Mouse (Mus musculus): ENCODE measurements around the gene Lsm11. TPM values are rescaled to one million over a fixed set of nuclear protein-coding genes. Genes with fewer than 3 reads are reported as not detected.

The Lsm11 gene
- polyA plus RNA-seq, 1 experiment from 2014 or later = 5.2 TPM

DNA sequence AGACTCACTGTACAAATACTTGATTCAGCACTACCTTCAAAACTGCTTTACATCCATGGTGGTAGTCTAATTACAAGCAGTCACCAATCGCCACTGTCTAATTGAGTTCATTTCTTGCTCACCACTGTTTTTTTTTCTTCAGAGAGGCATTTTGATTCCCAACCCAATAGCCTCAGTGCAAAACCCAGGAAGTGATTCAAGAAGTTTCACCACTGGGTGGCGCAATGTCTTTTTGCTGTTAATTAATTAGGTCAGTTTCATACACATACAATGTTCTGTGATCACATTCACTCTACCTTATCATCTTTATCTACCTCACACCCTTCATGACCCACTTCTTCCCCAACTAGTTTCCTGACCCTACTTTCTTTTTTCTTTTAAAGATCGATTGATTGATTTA lies 14.9 kb upstream of the Lsm11 start:
- no peaks in the 10 kb centered on the region for H3K9me3 ChIP-seq (replicated peaks)
- no peaks in the 10 kb centered on the region for H3K36me3 ChIP-seq
- no peak overlapping the region for H3K4me3 ChIP-seq (replicated peaks)
- no peak for ATAC-seq (ENCODE audit: insufficient number of reproducible peaks, low FRiP score, low TSS enrichment, low read depth)
- no peak overlapping the region for H3K27ac ChIP-seq (replicated peaks)
- H3K27me3 ChIP-seq = no peaks in the 10 kb centered on the region
- H3K9ac ChIP-seq = no peak overlapping the region
- H3K4me2 ChIP-seq (replicated peaks) = no peak overlapping the region
- no peaks in the 10 kb centered on the region for H3K4me1 ChIP-seq
- WGBS = 78% methylated on average over 3 of the region's 3 CpGs

DNA sequence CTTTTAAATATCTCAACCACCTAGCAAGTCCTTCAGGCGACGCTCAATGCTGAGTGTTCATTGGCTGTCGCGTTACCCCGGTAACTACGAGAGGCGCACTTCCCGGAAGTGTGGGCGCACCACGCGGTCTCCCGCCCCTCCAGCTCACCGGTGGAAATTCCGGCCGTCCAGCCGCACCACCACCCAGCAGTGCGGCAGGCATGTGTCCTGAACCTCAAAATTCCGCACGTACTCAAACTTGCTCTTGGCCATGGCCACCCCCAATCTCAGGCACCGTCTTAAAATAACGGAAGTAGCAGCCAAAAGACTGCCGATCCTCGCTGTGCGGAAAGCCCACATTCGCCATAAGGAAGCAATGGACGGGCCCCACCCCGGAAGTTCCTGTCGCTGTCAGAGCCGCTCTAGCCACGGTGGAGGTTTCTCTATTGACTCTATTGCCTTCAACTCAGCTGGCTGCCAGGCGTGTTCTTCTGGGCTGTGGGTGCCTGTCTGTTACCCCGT lies 10.4 kb upstream of the Lsm11 start, which contains the start of gene Thg1l:
Gene Thg1l, minus strand, starts transcription at position 368 of the 501 bp plus-strand sequence.
- under 1% methylated on average over 32 of the region's 32 CpGs for WGBS
- ATAC-seq (ENCODE audit: insufficient number of reproducible peaks, low FRiP score, low TSS enrichment, low read depth) = peak; percentile 97
- Histone ChIP-seq H3K9me3 (replicated peaks) (no peaks in the 10 kb centered on the region), H3K9ac (no peak within 1 kb of the TSS), H3K36me3 (peaks cover 18% of the 10 kb centered on the region), H3K4me1 (0 out of 2 replicates have a peak, but pooled peaks cover 5% of the 10 kb centered on the region), H3K4me2 (replicated peaks) (peak within 1 kb of the TSS; percentile 59), H3K4me3 (replicated peaks) (peak within 1 kb of the TSS; percentile 66), H3K27ac (replicated peaks) (peak within 1 kb of the TSS; percentile 71; the same call in 1 of the 2 replicates), H3K27me3 (no peaks in the 10 kb centered on the region)

DNA sequence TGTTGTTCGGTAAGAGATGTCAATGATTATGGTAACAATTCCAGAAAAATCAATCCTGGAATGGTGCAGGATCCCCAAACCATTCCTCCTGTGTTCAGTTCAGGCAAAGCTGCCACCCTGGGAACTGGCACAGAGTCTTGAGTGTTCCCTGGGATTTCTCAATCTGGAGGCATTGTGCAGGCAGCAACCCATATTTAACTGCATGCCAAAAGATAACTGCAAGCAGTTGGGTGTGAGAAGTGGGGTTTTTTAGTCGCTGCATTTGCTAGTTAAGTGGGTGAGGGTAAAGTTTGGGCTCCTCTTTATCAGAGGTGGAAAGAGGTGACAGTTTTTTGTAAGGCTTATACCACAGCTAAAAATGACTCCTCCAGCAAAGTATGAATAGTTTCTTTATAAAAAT lies 2.8 kb upstream of the Lsm11 start:
- Histone ChIP-seq H3K4me2 (replicated peaks) (no peak overlapping the region), H3K27ac (replicated peaks) (no peak overlapping the region), H3K9me3 (replicated peaks) (no peaks in the 10 kb centered on the region), H3K27me3 (no peaks in the 10 kb centered on the region), H3K4me3 (replicated peaks) (no peak overlapping the region), H3K4me1 (peaks cover 16% of the 10 kb centered on the region), H3K36me3 (peaks cover 36% of the 10 kb centered on the region), H3K9ac (no peak overlapping the region)
- 86% methylated on average over 2 of the region's 2 CpGs for WGBS
- no peak for ATAC-seq (ENCODE audit: insufficient number of reproducible peaks, low FRiP score, low TSS enrichment, low read depth)

DNA sequence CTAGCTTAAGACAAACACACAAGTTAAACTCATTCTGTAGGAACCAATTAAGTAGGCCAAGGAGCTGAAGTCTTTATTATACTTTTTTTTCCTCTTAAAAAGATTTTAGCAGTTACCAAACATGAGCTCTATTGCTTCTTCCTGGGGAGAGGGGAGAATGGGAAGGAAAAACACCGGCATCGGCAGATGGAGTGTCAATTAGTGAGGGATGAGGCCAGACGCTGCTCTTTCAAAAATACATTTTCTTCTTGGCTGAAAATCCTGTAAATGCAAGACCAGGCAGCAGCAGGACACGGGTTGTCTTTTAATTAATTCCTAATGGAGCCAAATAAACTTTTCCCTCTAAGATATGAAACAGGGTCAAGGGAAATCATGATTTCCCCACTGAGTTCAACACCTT lies 2.1 kb upstream of the Lsm11 start:
- no peak overlapping the region for H3K4me2 ChIP-seq (replicated peaks)
- peaks cover 31% of the 10 kb centered on the region for H3K36me3 ChIP-seq
- no peak for ATAC-seq (ENCODE audit: insufficient number of reproducible peaks, low FRiP score, low TSS enrichment, low read depth)
- peaks cover 16% of the 10 kb centered on the region for H3K4me1 ChIP-seq
- 78% methylated on average over 4 of the region's 4 CpGs for WGBS
- no peak overlapping the region for H3K27ac ChIP-seq (replicated peaks)
- no peak overlapping the region for H3K4me3 ChIP-seq (replicated peaks)
- no peak overlapping the region for H3K9ac ChIP-seq
- H3K27me3 ChIP-seq = no peaks in the 10 kb centered on the region
- no peaks in the 10 kb centered on the region for H3K9me3 ChIP-seq (replicated peaks)

DNA sequence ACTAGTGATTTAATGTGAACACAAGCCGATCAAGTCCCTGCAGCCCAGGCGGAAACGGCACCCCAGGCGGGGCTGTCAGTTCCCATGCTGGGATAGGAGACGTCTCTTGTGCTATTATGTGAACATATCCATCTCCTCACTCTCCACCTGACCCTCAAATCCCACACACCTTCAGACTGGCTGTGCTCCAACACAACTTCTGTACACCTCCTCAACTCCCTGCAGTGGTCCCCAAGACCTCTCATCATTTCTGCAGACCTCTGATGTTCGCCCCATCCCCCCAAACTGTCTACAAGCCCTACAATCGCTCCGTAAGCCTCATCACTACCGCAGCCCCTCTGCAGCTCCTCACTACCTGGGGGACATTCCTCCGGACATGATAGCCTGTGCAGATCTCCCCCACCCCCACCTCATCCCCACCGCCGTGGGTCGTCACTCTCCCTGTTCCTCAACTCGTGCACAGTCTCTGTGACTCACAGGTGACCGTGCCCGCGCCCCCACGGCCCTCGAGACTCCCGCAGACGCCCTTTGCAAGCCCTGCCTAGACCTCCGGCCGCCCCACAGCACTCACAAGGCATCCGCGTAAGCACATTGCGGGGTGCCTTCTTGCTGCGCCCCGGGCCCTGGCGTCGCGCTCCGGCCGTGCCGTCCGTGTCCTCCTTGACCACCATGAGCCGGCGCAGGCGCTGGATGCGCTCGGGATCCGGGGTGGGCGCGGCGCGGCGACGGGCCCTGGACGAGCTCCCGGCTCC lies 668 bp downstream of the Lsm11 start:
- under 1% methylated on average over 49 of the region's 49 CpGs for WGBS
- no peaks in the 10 kb centered on the region for H3K27me3 ChIP-seq

DNA sequence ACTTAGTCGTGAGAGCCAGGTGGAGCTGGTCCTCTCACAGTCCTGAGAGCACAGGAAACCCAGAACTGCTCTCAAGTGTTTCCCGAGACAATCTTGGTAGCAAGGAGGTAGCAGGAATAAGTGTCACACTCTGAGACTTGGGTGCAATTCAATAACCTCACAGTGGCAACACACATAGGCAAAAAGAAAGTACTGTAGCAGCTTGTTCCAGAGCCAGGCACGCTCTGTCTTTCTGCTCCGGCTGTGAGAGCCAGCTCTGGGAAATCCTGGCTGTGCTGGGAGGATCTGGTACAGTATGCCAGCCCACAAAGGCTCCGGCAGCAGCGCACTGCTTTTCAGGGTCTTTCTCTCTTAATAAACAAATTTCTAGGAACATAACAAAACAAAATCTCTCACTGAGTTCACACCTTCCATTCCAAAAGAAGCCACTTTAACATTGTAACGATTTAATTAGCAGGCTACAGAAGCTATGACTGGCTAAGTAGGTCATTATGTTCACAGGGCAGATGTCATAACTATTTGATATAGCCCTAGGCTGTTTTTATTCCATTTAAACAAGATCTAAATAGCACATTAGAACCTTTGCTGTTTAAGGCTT lies 1.5 kb downstream of the Lsm11 start:
- H3K9ac ChIP-seq = no peak overlapping the region
- peaks cover 4% of the 10 kb centered on the region; the same call in 1 of the 2 replicates for H3K36me3 ChIP-seq
- H3K9me3 ChIP-seq (replicated peaks) = no peaks in the 10 kb centered on the region
- peaks cover 16% of the 10 kb centered on the region for H3K4me1 ChIP-seq
- peak overlapping the region; percentile 88 for H3K4me2 ChIP-seq (replicated peaks)
- H3K4me3 ChIP-seq (replicated peaks) = peak overlapping the region; percentile 82
- ATAC-seq (ENCODE audit: insufficient number of reproducible peaks, low FRiP score, low TSS enrichment, low read depth) = no peak
- 51% methylated on average over 7 of the region's 7 CpGs for WGBS
- H3K27ac ChIP-seq (replicated peaks) = no peak overlapping the region
- no peaks in the 10 kb centered on the region for H3K27me3 ChIP-seq

More for the DNA sequence above, 668 bp downstream of the Lsm11 start:
- H3K27ac ChIP-seq (replicated peaks) = peak overlapping the region; percentile 60; the same call in 1 of the 2 replicates
- no peaks in the 10 kb centered on the region for H3K9me3 ChIP-seq (replicated peaks)
- H3K4me1 ChIP-seq = peaks cover 16% of the 10 kb centered on the region
- peak overlapping the region; percentile 82 for H3K4me3 ChIP-seq (replicated peaks)
- H3K9ac ChIP-seq = peak overlapping the region; percentile 83
- H3K4me2 ChIP-seq (replicated peaks) = peak overlapping the region; percentile 88
- peak; percentile 49 for ATAC-seq (ENCODE audit: insufficient number of reproducible peaks, low FRiP score, low TSS enrichment, low read depth)
- H3K36me3 ChIP-seq = peaks cover 7% of the 10 kb centered on the region; the same call in 1 of the 2 replicates

DNA sequence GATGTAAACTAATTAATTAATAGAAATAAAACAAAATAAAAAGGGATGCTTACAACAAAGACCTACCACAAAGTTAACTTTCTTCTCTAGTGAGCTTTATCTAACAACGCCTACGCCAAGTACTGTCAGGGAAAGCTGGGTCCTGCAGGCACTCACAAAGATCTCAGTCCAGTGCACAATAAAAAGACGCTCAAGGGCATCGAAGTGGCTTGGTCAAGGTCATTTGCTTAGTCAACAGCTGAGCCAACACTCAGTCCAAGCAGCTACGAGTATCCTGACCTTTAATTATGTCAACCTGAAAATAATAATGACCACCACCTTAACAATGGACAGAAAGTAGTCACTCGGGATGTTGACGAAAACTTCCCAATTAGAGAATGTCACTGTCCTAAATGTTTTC lies 2.5 kb downstream of the Lsm11 start:
- Histone ChIP-seq H3K9me3 (replicated peaks) (no peaks in the 10 kb centered on the region), H3K4me3 (replicated peaks) (no peak overlapping the region), H3K9ac (no peak overlapping the region), H3K36me3 (peaks cover 3% of the 10 kb centered on the region; the same call in 1 of the 2 replicates), H3K27ac (replicated peaks) (no peak overlapping the region), H3K27me3 (no peaks in the 10 kb centered on the region), H3K4me1 (peaks cover 16% of the 10 kb centered on the region), H3K4me2 (replicated peaks) (no peak overlapping the region)
- 86% methylated on average over 7 of the region's 7 CpGs for WGBS
- no peak for ATAC-seq (ENCODE audit: insufficient number of reproducible peaks, low FRiP score, low TSS enrichment, low read depth)

DNA sequence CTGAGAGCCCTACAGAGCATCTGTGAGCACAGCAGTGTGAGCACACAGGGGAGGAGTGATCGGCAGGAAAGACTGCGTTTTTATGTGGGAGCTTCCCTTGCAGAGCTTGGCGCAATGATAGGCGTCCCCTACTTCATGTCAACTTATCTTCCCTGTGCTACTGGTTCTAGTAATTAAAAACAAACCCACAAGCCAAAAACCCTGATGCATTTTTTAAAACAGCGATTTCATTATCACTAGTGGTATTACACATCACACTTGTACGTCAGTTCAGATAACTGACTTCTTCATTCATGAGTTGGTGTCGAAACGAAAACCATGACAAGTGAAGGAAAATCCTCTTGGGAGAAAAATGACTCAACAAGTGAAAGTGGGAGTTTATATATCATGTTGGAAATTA lies 5.8 kb downstream of the Lsm11 start:
- no peak overlapping the region for H3K27ac ChIP-seq (replicated peaks)
- H3K4me2 ChIP-seq (replicated peaks) = no peak overlapping the region
- H3K27me3 ChIP-seq = no peaks in the 10 kb centered on the region
- peaks cover 12% of the 10 kb centered on the region for H3K4me1 ChIP-seq
- WGBS = 89% methylated on average over 8 of the region's 8 CpGs
- peaks cover 20% of the 10 kb centered on the region for H3K36me3 ChIP-seq
- H3K9ac ChIP-seq = no peak overlapping the region
- no peaks in the 10 kb centered on the region for H3K9me3 ChIP-seq (replicated peaks)
- no peak for ATAC-seq (ENCODE audit: insufficient number of reproducible peaks, low FRiP score, low TSS enrichment, low read depth)
- no peak overlapping the region for H3K4me3 ChIP-seq (replicated peaks)

DNA sequence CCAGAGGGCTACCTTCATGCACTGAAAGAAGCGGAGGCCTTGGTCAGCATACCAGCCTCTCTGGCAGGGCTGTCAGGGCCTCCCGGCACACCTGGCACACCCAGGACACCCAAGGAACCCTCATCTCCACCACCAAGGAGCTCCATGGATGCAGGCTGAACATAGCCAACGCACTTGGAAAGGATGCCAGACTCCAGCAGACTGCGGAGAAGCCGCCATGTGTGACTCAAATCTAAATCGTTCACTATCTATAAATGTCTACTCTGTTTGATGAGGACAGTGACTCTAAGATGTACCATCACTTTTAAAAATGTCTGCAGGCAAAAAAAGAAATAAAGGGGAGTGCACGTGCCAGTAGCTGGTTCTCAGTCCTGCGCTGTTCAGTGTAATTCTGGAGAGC lies 7.3 kb downstream of the Lsm11 start:
- Histone ChIP-seq H3K27ac (replicated peaks) (no peak overlapping the region), H3K9ac (no peak overlapping the region), H3K36me3 (peaks cover 28% of the 10 kb centered on the region), H3K4me2 (replicated peaks) (no peak overlapping the region), H3K27me3 (no peaks in the 10 kb centered on the region), H3K9me3 (replicated peaks) (no peaks in the 10 kb centered on the region), H3K4me3 (replicated peaks) (no peak overlapping the region), H3K4me1 (no peaks in the 10 kb centered on the region)
- 92% methylated on average over 8 of the region's 8 CpGs for WGBS
- ATAC-seq (ENCODE audit: insufficient number of reproducible peaks, low FRiP score, low TSS enrichment, low read depth) = no peak

DNA sequence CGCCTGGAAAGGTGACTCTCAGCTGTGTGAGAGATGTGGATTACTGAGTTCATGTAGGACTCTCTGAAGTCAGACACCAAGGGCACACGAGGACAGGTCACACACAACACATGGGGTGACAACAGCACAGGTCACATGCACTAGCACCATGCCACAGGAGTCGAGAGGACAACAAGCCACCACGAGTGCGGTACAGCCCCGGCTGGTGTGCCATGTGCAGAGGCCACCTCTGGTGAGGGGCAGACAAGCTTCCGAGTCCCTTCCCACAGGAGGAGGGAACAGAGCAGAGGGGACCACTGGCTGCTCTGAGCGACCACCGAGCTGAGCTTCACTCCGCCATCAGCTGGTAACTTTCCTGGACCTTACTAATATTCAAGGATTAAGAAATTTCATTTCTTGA lies 12.0 kb downstream of the Lsm11 start:
- no peak for ATAC-seq (ENCODE audit: insufficient number of reproducible peaks, low FRiP score, low TSS enrichment, low read depth)
- Histone ChIP-seq H3K9me3 (replicated peaks) (no peaks in the 10 kb centered on the region), H3K27me3 (no peaks in the 10 kb centered on the region), H3K4me3 (replicated peaks) (no peak overlapping the region), H3K4me1 (no peaks in the 10 kb centered on the region), H3K9ac (no peak overlapping the region), H3K27ac (replicated peaks) (no peak overlapping the region), H3K36me3 (peaks cover 31% of the 10 kb centered on the region), H3K4me2 (replicated peaks) (no peak overlapping the region)
- 93% methylated on average over 10 of the region's 10 CpGs for WGBS

DNA sequence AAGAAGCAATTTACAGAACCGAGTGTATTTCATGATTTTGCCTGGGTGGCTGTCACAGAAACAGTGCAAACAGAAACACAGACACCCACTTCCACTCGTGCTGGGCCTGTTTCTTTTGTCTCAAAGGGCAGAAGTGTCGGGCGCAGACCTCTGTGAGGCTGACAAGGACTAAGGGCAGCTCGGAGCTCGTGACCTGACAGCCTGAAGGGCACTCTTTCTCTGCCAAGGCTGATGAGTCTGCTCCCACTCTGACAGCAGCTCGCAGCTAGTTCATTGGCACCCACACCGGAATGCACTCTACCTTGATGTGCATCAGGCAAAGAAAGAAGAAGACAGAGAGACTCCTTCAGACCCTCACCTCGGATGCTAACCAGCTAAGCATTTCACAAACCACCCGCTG lies 15.2 kb downstream of the Lsm11 start:
- Histone ChIP-seq H3K27ac (replicated peaks) (no peak overlapping the region), H3K36me3 (peaks cover 15% of the 10 kb centered on the region), H3K9me3 (replicated peaks) (no peaks in the 10 kb centered on the region), H3K27me3 (no peaks in the 10 kb centered on the region), H3K4me3 (replicated peaks) (no peak overlapping the region), H3K4me2 (replicated peaks) (no peak overlapping the region), H3K4me1 (0 out of 2 replicates have a peak, but pooled peaks cover 2% of the 10 kb centered on the region), H3K9ac (no peak overlapping the region)
- 87% methylated on average over 10 of the region's 10 CpGs for WGBS
- no peak for ATAC-seq (ENCODE audit: insufficient number of reproducible peaks, low FRiP score, low TSS enrichment, low read depth)

All from embryonic facial prominence, embryonic 15.5 days (tissue).